Mouse (Mus musculus) lung, postnatal 0 days (tissue): ENCODE results near the gene Gtse1.

Experiments used
- CTCF ChIP-seq: IDR thresholded peaks from 2 replicates; pipeline ENCODE4 v1.5.1; 2016; ENCODE audit warnings: antibody characterized with exemption, mild to moderate bottlenecking
- EP300 ChIP-seq: IDR thresholded peaks from 2 replicates; pipeline ENCODE4 v1.6.1; 2016; ENCODE audit warnings: antibody characterized with exemption, mild to moderate bottlenecking, control low read depth

DNA sequence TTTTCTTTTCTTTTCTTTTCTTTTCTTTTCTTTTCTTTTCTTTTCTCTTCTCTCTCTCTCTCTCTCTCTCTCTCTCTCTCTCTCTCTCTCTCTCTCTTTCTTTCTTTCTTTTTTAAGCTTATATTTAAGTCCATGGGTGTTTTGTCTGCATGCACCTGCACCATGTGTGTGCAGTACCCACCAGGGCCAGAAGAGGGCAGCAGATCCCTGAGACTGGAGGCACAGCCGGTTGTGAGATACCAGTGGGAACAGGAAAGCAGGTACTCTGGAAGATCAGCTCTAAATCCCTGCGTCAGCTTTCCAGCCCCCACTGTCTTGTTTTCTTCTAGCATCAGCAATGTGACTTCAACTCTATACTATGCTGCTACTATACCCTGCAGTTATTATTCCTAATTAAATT lies 54.1 kb downstream of the Gtse1 start:
- TF ChIP-seq EP300, result no peak
- TF ChIP-seq CTCF, result peak; percentile 90
